Mouse (Mus musculus): Measurements from ENCODE around the gene Klhdc8a.

Klhdc8a gene

DNA sequence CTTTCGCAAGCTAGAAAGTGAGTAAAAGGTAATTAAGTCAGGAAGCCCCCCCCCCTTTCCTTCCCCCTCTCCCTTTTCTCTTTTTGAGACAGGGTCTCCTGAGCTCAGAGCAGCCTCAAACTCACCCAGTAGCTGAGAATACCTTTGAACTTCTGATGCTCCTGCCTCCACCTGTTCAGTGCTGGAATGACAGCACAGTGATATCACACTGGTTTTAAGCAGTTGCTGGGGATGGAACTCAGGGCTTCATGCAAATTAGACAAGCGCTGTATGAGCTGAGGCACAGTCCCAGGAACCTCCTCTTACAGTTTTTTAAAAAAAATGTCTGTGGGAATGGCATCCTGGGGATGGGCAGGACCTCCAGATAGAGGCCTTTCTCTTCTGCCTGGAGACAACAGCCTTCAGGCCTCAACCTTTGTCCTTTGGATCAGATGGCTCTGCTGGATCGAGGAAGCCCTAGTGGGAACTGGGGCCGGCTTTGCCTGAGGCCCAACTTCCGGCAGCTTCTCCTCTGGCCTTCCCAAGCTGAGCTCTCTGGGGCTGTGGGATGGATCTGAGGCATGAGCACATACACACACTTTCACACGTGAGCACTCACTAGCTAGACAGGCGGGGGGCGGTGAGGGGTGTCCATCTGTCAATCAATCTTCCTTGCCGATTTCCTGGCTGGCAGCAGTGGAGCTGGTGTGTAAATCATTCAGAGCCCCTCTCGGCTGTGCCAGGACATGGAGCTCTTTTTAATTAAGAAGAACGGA lies 7.3 kb upstream of the Klhdc8a start:
- no peak for DNase-seq (ENCODE audit: low read depth, low spot score)

DNA sequence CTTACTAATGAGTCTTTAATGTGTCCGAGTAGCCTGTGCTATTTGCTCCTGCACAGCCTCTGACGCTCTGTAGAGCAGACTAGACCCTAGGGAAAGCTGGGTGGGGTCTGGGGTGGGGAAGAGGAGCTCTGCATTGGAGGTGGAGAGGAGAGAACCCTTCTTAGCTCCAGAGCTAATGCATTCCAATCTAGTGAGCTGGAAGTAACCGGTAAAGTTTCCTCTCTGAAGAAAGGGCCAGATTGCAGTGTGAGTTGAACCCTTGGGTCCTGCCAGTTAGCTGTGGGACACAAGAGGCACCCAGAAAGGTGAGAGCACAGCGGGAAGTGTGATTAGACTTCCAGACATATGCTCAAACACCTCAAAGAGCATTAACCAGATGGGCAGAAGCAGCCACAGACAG lies 6.7 kb upstream of the Klhdc8a start:
- DNase-seq (ENCODE audit: low read depth, low spot score), result no peak

DNA sequence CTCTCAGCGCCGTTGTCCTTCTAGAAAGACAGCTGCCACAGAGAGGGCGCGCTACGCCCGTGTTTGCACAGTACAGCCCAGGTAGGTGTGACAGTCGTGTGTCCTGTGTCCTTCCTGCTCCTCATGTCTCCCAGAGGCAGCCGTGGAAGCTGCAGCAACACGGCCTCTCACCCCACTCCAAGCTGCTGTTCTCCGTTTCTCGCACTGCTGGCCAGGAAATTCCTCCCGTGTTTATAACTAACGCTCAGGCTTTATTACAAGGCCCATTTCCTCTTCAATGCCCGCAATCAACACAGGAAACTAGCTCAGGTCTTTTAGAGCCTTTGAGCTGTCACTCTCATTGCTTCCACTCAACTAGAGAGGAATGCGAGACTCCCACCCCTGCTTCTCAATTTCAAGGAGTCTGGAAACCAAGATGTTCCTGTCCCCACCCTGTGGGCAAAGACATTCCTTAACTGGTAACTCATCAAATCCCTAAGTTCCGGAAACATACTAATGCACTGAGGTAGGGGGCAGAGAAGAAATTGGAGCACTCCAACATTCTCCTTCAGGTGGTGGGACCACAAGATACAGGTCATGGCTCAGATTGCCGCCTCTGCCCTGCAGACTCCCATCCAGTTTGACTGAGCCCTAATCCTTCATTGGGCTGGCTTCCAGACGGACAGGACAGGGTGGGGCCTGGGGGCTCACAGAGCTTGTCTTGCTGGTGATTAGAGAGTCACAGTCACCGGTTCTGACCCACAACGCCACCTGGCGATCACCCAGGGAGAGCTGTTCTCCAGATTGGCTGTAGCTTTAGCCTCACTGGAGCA lies 5.9 kb upstream of the Klhdc8a start:
- DNase-seq (ENCODE audit: low read depth, low spot score), result no peak

DNA sequence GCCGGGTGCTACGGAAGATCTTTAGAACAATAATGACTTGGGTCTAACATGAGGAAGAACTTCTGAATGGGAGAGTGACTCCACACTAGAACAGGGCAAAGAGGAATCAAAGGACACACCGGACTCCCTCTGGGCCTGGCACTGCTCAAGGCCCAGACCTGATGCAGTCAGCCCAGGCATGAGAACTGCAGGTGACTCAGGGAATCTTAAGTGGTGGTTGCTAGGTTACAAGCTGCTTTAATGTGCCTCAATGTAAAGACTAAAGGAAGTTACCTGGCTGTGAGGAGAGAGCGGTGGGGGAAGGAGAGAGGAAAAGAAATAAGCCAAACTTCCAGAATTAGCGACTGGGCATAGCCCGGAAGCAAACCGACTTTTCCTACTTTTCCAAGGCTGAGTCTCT lies 2.9 kb upstream of the Klhdc8a start:
- DNase-seq (ENCODE audit: low read depth, low spot score), result no peak

DNA sequence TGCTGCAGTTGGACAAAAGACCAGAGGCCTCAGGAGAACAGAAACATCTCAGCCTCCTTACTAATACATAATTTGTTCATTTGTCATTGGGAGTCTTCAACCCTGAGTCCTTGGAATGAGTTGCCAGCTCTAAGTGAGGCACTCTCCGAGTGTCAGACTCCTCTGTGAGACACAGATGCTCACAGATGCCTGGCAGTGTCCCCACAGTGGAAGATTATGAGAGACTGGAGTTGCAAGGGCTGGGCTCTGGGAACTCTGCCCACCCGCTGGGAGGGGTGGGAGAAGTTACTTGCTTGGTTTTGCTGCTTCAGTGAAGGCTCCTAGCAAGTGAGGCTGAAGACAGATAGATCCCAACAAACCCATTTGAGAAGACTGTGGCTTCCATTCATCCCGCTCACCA lies 2.4 kb upstream of the Klhdc8a start:
- DNase-seq (ENCODE audit: low read depth, low spot score), result no peak

DNA sequence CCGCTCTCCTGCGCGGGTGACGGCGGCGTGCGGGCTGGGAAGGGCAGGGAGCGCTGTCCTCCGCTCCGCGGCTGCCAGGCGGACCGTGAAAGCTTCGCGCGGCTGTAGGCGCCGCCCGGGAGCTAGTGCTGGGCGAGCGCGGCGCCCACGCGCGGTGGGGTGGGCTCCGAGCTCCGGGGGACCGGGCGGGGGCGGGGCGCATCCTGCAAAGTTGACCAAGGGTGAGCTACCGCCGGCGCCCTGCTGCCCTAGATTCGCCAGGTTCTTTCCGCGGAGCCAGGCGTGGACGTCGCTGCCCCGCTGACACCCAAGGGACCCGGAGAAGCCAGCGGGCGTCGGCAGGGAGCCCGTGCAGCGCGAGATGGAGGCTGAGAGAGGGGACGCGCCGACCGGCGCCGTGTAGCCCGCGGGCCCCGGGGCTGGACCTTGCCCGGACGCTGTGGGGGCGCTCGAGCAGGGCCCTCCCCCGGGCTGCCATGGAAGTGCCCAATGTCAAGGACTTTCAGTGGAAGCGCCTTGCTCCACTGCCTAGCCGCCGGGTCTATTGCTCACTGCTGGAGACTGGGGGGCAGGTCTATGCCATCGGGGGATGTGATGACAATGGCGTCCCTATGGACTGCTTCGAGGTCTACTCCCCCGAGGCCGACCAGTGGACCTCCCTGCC lies 507 bp downstream of the Klhdc8a start:
- DNase-seq (ENCODE audit: low read depth, low spot score), result no peak

DNA sequence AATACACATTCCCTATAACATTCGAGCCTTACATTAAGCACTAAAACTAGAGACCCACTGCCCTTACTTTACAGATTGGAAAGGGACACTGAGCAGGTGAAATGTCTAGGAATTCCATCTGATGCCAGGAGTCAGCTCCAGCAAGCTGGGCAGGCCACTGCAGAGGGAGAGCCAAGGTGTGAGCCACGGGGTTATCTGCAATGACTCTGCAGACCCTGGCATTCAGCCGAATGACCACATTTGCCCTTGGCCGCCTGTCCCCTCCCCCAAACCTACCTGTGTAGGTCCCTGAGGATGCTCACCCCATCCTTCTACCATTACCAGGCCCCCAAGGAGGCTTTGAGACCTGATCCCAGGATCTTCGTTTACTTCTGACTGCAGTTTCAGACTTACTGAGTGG lies 1.3 kb downstream of the Klhdc8a start:
- DNase-seq (ENCODE audit: low read depth, low spot score), result no peak

DNA sequence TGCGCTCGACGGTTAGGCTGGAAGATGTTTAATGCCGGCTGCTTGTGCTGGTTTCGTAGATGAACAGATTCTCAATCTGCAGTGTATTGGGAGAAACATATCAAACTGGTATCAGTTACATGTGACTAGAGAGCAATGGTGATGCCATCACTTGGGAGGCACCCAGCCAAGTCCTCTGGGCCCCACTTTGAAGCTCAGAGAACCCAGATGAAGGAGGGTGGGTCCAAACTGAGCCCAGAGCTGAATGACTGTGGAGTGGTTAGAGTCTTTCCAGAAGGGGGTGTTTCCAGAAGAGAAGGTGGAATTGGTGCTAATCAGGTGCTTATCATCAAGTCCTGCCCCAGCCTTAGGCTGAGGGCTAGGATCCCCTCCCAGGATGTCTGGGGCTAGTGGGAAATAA lies 2.8 kb downstream of the Klhdc8a start:
- no peak for DNase-seq (ENCODE audit: low read depth, low spot score)

DNA sequence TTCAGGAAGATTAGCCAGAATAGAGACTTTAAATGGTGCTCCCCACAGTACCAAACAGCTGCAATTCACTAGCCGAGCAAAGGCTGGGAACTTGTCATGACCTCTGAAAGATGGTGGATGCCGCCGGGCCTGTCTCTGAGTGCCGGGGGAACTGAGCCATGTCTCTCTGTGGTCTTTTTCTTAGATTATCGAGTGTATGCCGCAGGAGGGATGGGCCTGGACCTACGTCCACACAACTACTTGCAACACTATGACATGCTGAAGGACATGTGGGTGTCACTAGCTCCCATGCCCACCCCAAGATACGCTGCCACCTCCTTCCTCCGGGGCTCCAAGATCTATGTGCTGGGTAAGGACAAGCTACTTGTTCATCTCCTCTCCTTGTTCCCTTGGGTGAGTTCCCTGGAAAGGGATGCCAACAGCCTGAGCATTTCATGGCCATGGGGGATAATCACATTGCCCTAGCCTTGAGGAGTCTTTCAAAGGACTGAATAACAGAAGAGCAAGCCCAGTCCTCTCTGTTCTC lies 4.0 kb downstream of the Klhdc8a start:
- no peak for DNase-seq (ENCODE audit: low read depth, low spot score)

DNA sequence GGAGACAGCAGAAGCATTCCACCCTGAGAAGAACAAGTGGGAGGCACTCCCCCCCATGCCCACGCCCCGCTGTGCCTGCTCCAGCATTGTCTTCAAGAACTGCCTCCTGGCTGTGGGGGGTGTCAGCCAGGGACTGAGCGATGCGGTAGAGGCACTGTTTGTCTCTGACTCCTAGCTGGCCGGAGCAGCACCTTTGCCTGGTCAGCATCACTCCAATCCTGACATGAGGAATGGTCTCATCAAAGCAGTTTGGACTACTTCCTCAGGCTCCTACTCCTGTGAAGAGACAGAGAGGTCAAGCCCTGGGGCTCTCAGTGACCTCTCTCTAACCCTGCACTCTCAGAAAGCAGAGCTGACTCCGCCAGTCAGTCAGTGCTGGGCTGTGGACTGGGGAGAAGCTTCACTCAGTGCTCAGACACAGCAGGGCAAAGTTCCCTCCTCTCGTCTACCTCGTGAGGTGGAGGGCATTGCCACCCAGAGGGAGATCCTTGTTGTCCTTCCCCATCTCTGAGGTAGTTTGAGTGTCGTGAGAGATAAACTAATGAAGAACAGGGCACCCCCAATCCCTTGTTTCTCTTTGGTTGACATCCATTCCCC lies 6.3 kb downstream of the Klhdc8a start:
- no peak for DNase-seq (ENCODE audit: low read depth, low spot score)

DNA sequence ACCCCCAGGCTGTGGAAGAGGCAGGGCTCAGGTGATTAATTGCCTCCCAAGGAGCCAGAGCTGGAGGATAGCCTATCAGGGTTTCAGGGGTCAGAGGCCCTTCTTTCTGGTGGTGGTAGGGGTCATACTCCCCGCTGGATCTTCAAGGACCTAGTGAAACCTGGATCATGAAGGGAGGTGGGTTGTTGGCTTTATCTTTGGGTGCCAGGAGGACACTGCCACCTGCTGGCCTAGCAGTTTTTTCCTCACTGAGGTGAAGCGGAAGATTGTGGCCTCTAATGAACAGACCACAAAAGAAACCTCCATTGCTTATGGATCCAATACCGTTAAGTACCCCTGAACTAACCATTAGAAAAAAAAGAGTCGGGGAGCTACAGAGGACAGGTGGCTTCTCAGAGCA lies 7.7 kb downstream of the Klhdc8a start:
- no peak for DNase-seq (ENCODE audit: low read depth, low spot score)

DNA sequence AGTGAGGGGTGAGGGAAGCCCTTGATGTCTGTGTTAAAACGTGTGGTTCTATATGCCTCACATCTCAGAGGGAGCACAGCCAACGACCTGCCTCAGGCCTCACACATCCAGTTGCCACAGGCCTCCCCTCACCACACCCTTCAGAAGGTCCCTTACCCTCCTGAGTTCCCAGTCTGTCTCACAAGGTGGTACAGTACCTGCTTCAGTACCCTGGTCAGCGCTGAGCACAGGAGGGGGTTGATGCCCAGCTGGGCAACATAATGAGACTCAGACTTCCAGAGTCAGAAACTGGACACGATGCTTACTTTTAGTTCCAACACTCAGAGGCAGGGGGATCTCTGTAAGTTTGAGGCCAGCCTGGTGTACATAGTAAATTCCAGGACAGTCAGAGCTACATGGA lies 8.4 kb downstream of the Klhdc8a start:
- peak; percentile 52 for DNase-seq (ENCODE audit: low read depth, low spot score)

DNA sequence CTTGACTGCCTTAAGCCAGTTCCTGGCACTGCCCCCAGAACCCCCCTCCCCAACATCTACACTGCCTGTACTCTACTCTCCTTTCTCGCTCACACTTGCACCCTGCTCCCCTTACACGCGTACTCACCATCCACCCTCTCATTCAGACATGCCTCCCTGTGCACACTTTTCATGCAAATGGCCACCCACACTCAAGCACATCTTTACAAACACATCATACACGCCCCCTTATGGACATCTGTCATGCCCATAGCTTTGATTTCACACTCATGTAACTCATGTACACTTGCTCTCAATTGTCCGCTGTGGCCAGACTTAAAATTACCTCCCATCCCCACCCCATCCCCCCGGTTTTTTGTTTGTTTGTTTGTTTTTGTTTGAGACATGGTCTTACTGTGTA lies 9.5 kb downstream of the Klhdc8a start:
- DNase-seq (ENCODE audit: low read depth, low spot score), result no peak

DNA sequence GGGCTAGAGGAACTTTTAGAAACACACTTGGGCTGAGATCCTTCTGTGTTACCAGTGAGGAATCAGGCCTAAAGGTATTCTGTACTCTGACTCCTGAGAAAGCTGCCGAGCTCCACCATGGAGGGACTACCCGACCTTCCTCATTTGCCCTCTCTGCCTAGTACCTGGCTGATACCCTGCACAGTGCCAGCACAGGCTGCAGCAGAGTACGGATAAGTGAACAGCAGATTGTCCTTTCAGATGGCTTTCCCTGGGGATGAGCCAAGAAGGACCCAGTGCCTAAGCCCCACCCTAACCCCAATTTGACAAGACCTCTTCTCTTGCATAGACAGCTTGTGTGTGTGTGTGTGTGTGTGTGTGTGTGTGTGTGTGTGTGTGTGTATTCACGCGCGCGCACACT lies 10.2 kb downstream of the Klhdc8a start:
- DNase-seq (ENCODE audit: low read depth, low spot score), result no peak

DNA sequence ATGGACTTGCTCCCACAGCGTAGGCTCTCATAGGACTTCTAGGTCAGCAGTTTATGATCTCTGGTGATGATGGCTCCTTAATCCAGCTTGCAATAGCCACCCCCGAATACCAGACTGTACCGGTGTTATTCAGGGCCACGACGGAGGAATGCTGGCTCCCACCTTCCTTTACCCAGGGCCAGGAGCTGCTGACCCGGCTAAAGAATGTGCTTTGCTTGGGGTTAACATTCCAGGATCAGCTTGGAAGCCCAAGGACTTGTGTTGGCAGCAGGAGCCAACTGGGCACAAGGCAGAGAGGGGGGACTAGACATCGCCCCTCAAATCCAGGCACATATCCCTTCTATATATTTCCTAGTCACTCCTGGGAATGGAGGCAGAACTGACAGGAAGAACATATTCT lies 12.3 kb downstream of the Klhdc8a start:
- no peak for DNase-seq (ENCODE audit: low read depth, low spot score)

DNA sequence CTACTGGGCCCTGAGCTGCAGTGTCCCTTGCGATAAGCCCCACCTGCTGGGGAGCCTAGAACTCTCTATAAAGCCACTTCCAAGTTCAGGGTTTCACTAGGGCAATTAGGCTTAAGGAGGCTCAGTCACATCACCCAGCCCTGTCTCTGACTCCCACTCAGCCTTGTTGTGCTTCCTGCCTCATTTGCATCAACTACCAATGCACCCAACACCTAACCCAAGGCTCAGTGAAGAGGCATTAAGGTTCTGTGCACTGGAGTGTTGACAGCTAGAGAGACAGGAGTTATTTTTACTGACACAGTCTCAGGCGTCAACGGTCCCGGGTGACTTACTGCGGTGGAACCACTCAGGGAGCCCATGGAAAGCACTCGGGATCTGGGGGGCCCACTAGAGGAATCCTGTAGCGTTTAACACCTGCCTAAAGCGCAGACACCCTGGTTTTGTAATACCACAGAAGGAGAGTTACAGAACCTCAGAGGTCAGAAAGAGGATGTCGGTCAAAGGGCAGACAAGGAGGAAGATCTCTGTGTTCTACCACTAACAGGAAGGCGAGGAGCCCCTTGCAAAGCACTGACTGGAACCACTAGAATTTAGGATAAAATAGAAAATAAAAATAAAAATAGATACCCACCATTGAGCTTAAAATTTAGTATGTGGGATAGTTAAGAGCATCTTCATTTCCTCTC lies 12.9 kb downstream of the Klhdc8a start:
- DNase-seq (ENCODE audit: low read depth, low spot score), result no peak

DNA sequence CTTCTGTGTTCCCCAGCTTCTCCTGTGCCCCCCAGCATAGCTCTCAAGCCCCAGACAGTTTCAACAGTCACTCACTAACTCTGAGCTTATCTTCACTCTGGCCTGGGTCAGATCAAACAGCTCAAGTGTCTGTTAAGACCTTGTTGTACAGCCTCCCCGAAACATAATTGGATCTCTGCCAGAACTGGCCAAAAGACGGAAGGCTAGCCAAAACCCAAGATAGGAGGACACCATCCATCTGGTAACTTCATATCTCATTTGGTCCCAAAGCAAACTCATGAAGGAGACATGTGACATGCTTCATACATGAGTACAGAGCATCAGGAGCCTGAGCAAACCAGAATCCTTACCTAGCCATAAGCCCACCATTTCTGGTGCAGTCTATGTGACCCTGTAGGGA lies 13.6 kb downstream of the Klhdc8a start:
- no peak for DNase-seq (ENCODE audit: low read depth, low spot score)

DNA sequence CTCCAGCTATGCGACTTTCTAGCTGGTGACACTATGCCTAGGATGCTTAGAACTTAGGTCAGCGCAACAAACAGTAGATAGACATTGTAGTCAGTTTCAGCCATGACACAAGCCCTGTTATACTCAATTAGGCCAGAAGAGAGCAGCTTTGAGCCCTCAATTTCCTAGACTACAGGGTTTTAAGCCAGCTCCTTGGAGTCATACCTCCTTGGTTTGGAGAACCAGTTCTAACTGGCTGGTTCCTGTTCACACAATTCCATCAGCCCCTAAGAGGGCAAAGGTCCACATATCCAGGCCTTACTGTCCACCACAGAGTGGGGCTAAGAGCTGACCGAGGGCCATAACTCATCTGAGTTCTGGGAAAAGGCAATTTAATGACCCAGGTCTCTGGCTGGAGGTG lies 14.3 kb downstream of the Klhdc8a start:
- peak; percentile 49 for DNase-seq (ENCODE audit: low read depth, low spot score)

DNA sequence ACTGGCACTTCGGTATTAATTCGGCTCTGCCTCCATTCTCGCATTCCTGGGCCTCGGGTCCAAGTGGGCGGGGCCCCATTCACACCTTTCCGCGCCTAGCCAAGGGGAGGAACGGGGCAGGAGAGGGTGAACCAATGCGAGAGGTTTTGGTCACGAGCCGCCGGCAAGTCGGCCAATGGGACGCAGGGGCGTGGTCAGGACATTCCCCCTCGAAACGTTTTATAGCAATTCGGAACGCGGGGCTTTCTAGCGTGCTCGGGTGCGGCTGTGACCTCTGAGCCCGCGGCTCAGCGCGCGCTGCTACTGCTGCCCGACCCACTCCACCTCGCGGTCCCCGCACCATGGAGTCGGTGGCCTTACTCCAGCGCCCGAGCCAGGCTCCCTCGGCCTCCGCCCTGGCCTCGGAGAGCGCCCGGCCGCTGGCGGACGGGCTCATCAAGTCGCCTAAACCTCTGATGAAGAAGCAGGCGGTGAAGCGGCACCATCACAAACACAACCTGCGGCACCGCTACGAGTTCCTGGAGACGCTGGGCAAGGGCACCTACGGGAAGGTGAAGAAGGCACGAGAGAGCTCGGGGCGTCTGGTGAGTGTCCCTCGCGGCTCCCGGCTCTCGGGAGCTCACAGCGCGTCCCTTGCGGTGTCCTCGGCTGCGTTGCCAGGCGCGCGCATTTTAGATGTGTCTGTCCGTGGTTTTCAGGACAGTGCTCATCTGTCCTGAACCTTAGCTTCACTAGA lies 17.6 kb downstream of the Klhdc8a start, which contains the start of gene Nuak2:
Nuak2 (plus strand) TSS at position 238 of the 736 bp plus-strand sequence.
- DNase-seq (ENCODE audit: low read depth, low spot score), result peak; percentile 82

DNA sequence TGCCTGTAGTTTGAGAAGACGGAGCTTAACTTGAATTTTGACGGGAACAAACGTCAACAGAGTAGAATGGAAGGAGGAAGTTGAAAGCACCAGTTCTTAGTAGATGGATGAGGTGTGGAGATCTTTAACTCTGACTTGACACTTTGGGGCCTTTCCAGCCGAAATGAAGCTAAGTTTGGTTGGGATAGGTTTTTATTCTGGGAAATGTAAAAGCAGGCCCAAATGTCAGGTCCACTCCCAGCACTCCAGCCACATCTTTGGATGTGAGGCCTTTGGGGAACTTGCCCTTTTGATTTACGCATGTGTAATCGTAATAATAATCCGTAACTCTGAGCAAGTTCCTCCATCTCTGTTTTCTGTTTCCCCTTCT lies 18.2 kb downstream of the Klhdc8a start:
- no peak for DNase-seq (ENCODE audit: low read depth, low spot score)

DNA sequence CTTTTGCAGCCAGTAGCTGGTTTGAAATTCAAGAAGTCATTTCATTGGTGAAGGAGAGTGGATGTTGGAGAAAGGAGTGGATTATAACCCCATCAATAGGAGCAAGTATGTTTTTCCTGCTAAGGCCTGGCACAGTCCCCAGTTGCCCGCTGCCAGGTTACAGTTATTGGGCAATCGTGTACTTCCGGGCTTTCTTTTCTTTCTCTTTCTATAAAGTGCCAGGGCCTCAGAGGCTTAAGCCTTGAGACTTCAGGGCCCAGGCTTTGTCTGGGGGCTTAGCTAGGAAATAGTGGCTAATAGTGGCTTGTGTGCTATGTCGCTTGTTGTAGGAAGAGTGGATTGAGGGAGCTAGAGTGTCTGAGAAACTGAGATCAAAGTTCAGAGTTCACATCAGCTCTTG lies 19.0 kb downstream of the Klhdc8a start:
- DNase-seq (ENCODE audit: low read depth, low spot score), result no peak
